Comparison of ENCODE assay signal across 8 mouse cellular contexts in genomic region chrX:161907595-161908592, GRCm38 (mm10).
DNase-seq lines count a peak whose midpoint lies in the region; ATAC-seq lines count a peak whose summit lies in the region.

No protein-coding gene starts in this region.

- peak overlapping the region; percentile 85 for H3K4me2 ChIP-seq in heart, embryonic 15.5 days
- peak overlapping the region; percentile 62 for H3K4me2 ChIP-seq in liver, embryonic 11.5 days
- H3K4me2 ChIP-seq in stomach, embryonic 16.5 days (ENCODE audit: low read depth, low read length), result peak overlapping the region; percentile 60

- H3K4me1 ChIP-seq in heart, embryonic 15.5 days (replicated peaks), result peaks cover 18% of the 10 kb centered on the region
- H3K4me1 ChIP-seq in liver, embryonic 11.5 days (replicated peaks; ENCODE audit: control insufficient read depth, insufficient read depth, low read length), result no peaks in the 10 kb centered on the region
- no peaks in the 10 kb centered on the region for H3K4me1 ChIP-seq in stomach, embryonic 16.5 days (ENCODE audit: control insufficient read depth, insufficient read depth, low read length)

- no peaks in the 10 kb centered on the region for H3K36me3 ChIP-seq in heart, embryonic 15.5 days
- H3K36me3 ChIP-seq in liver, embryonic 11.5 days (ENCODE audit: control insufficient read depth, insufficient read depth, low read length), result no peaks in the 10 kb centered on the region
- H3K36me3 ChIP-seq in stomach, embryonic 16.5 days (ENCODE audit: control insufficient read depth, insufficient read depth, low read length), result no peaks in the 10 kb centered on the region

- H3K27ac ChIP-seq in heart, embryonic 15.5 days, result no peak overlapping the region
- no peak overlapping the region for H3K27ac ChIP-seq in liver, embryonic 11.5 days (ENCODE audit: low read depth, low read length)
- no peak overlapping the region for H3K27ac ChIP-seq in stomach, embryonic 16.5 days (ENCODE audit: low read length)

- H3K9me3 ChIP-seq in heart, embryonic 15.5 days (replicated peaks), result no peaks in the 10 kb centered on the region
- no peaks in the 10 kb centered on the region for H3K9me3 ChIP-seq in liver, embryonic 11.5 days (ENCODE audit: control insufficient read depth, low read length)
- H3K9me3 ChIP-seq in stomach, embryonic 16.5 days (replicated peaks; ENCODE audit: control insufficient read depth, low read length), result no peaks in the 10 kb centered on the region

- no peak for DNase-seq in frontal cortex, adult 2 months (ENCODE audit: extremely low spot score in 1 of 2, low spot score in 1 of 2)
- DNase-seq in R1 (ENCODE audit: low read depth, low spot score), result peak; percentile 1
- DNase-seq in liver, embryonic 11.5 days (ENCODE audit: low spot score), result no peak
- DNase-seq in adrenal gland, adult 8-10 months, result no peak
- no peak for DNase-seq in left cerebral cortex, adult 11 months (ENCODE audit: low spot score)

- H3K4me3 ChIP-seq in heart, embryonic 15.5 days, result peak overlapping the region; percentile 53
- peak overlapping the region; percentile 30 for H3K4me3 ChIP-seq in liver, embryonic 11.5 days (ENCODE audit: low read depth, low read length)
- H3K4me3 ChIP-seq in stomach, embryonic 16.5 days (replicated peaks; ENCODE audit: low read length), result peak overlapping the region; percentile 53

- H3K27me3 ChIP-seq in heart, embryonic 15.5 days, result peaks cover 44% of the 10 kb centered on the region
- H3K27me3 ChIP-seq in liver, embryonic 11.5 days (replicated peaks; ENCODE audit: control insufficient read depth, insufficient read depth, low read length), result peaks cover 54% of the 10 kb centered on the region
- H3K27me3 ChIP-seq in stomach, embryonic 16.5 days (ENCODE audit: control insufficient read depth, insufficient read depth, low read length), result peaks cover 21% of the 10 kb centered on the region; the same call in 1 of the 2 replicates

- H3K9ac ChIP-seq in heart, embryonic 15.5 days, result no peak overlapping the region
- no peak overlapping the region for H3K9ac ChIP-seq in liver, embryonic 11.5 days (ENCODE audit: low read depth, low read length)
- H3K9ac ChIP-seq in stomach, embryonic 16.5 days (ENCODE audit: low read length), result peak overlapping the region; percentile 50; the same call in 1 of the 2 replicates

- ATAC-seq in frontal cortex, adult (ENCODE audit: low TSS enrichment), result peak; percentile 76
- ATAC-seq in heart, embryonic 15.5 days (replicated peaks; ENCODE audit: insufficient number of reproducible peaks, insufficient read depth, low FRiP score, low read depth), result no peak
- ATAC-seq in liver, embryonic 11.5 days (replicated peaks; ENCODE audit: low FRiP score), result peak; percentile 18; the same call in 1 of the 2 replicates
- ATAC-seq in stomach, embryonic 16.5 days (ENCODE audit: insufficient read depth, low FRiP score), result no peak

- 17% methylated on average over 53 of the region's 53 CpGs for WGBS in heart, embryonic 15.5 days
- 16% methylated on average over 50 of the region's 53 CpGs for WGBS in liver, embryonic 11.5 days
- WGBS in stomach, embryonic 16.5 days, result 20% methylated on average over 48 of the region's 53 CpGs

Comparison
In these comparisons a context has a peak if more than half of its experiments do, and no peak if none do; other contexts are left out.
1. ATAC-seq: peak in frontal cortex, adult (single experiment) and liver, embryonic 11.5 days (single experiment); none in heart, embryonic 15.5 days (single experiment) and stomach, embryonic 16.5 days (single experiment).
2. Peak in every context shown above with its lines, with median percentiles within 50 percentile points of each other: H3K4me2 ChIP-seq and H3K4me3 ChIP-seq.